Mouse (Mus musculus) right cerebral cortex, postnatal 10 days (tissue): ENCODE data around the gene Rad51ap1.

Experiments used
- DNase-seq, 2 experiments: peaks; one replicate each; pipeline ENCODE4 v3.0.0; 2021; ENCODE audit warnings: low spot score in 2 of 2

Gene Rad51ap1

DNA sequence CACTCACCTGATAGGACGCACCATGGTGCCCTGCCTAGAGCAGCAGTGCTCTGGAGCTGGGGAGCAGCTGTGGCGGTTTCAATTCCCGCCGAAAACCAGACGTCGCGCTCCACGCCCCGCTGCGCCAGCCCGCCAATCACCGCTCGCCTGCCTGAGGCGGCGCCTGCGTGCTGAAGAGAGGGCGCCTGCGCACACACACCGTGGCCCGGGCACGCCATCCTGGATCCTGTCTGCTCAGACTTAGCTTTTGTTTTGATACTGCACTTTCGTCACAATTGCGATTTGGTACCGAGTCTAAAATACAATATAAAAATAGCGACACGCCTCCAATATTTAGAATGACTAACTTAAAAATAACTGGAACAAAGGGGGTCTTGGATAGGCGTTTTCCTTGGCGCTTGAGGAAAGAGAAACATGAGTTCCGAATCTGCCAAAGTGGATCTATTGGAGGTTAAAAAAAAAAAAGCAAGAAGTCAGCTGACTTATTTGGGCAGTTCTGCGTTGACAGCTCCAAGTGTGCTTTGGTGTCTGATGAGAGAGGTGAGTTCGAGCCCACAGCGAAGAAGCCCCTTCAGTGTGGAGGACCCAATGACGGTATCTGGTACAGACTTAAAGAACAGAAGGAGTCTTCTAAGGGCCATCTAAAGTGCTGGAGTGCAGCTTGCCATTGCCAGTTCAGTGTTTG, at the start of gene Rad51ap1, which contains the start of gene D6Wsu163e:
Gene Rad51ap1, minus strand, starts transcription at position 101 of the 685 bp plus-strand sequence.
Gene D6Wsu163e, plus strand, starts transcription at position 476 of the 685 bp plus-strand sequence.
- DNase-seq, result peak; percentile 97

- DNase-seq, result no peak
Measured at GRCm38 (mm10) chr6:126981539-126982234, 42.3 kb upstream of the Rad51ap1 start.

DNA sequence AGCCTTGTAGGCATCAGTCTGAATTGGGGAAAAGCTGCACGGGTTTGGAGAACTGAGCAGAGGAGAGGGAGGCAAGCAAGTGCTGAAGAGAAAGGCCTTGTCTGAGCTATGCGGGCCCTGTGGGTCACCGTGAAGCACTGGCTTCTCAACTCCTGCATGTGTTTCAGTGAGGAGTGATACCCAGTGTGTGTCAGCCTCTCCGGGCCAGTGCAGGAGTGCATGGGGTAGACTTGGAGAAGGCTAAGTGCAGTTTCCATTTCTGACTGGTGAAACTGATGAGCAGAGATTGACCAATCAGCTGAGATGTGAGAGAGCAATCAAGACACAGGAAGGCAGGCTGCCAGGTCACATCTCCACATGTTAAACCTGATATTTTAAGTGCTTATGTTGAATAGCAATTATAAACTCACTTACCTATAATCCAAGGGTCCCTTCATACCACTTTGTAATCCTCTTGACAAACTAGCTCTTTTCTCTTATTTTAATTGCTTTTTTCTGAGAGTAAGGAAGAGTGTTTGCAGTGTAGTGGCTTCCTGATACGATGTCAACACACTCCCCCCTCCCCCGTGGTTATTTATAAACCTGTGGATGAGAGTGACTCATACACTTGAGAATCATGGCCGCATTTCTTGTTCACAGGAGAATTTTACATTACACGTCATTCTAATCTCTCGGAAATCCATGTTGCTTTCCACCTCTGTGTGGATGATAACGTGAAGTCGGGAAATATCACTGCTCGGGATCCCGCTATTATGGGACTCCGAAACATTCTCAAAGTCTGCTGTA, 27.0 kb upstream of the Rad51ap1 start:
- no peak for DNase-seq

- no peak for DNase-seq
Measured at GRCm38 (mm10) chr6:126963426-126963825, 24.0 kb upstream of the Rad51ap1 start.

DNA sequence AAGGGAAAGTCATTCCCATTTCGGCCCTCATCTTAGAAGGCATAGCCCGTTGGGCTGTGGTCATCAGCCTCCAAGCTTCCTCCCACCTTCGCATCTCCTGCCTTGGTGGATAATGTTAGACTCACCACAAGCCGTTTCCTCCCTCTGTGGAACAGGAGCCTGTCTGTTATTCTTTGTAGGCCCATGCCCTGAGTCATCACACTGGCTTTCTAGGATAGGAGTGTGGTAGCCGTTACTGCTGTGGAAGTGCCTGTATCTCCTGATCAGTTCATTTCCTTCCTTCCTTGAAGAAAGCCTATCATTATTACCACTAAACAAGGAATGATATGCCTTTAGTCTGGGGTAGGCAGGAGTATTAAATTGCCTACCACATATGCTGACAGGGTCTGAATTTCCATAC, 23.3 kb upstream of the Rad51ap1 start:
- no peak for DNase-seq

GRCm38 (mm10) chr6:126961371-126962018, 22.1 kb upstream of the Rad51ap1 start:
- no peak for DNase-seq

- peak; percentile 83 to 90 for DNase-seq
Measured at GRCm38 (mm10) chr6:126955734-126956133, 16.3 kb upstream of the Rad51ap1 start.

- DNase-seq, result no peak
Measured at GRCm38 (mm10) chr6:126948336-126948735, 8.9 kb upstream of the Rad51ap1 start.

GRCm38 (mm10) chr6:126940451-126940850, 1.1 kb upstream of the Rad51ap1 start:
- DNase-seq, result no peak

DNA sequence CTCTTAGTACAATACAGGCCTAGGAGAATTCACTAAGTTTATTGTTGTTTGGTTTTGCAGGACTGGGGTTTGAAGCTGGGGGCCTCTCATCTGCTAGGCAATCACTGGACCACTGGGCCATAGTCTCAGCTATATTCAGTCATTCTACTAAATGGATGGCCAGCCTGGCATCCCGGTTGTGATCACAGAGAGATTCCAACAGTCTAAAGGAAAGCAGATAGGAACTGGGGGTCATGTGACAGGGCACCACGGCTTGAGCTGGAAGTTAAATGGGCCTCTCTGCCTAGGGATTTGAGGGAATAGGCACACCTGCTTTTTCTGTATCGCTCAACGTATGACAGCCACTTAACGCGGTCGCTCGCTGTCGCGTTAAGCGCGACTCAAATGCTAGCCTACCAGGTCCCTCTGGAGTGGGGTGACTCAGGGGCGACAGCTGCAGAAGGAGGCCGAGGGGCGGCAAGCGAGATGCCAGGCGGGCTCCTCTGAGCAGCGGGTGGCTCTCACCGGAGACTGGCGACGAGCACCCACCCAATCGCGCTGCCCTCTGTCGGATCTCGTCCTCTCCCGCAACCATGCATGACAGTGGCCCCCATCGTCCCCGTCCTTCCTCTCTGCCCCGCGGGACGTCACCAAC, 417 bp downstream of the Rad51ap1 start:
- no peak for DNase-seq

DNA sequence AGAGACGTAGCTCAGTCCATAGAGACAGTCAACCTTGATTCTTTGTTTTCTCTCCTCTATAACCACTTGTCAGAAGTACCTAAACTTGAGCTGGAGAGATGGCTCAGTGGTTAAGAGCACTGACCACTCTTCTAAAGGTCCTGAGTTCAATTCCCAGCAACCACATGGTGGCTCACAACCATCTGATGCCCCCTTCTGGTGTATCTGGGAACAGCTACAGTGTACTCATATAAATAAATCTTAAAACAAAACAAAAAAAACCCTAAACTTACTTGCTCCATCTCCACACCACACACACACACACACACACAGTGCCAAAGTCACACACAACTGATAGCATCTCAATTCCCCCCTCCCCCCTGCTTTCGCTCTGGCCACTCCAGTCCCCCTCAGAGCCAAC, 1.3 kb downstream of the Rad51ap1 start:
- DNase-seq, result no peak

GRCm38 (mm10) chr6:126932896-126933295, 6.5 kb downstream of the Rad51ap1 start:
- no peak for DNase-seq

GRCm38 (mm10) chr6:126921111-126921881, 18.1 kb downstream of the Rad51ap1 start, which contains the start of gene Dyrk4:
Gene Dyrk4, minus strand, starts transcription at chr6:126921839.
- peak; percentile 49 to 57 for DNase-seq

DNA sequence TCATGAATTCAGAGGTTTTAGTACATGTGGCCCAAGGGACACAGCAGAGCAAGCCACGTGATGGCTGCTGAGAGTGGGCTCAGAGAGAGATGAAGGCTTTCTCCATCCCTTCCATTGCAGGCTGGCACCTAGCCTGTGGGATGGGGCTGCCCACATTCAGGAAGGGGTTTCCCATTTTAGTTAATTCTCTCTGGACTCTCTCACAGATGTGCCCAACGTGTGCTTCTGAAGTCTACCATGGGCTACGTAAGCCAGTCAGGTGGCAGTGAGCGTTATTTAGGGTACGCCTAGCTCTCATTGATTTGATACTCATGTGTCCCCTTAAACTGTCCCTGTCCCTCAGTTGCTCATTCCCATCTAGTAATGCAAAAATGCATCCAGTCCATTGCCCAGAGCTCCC, 24.5 kb downstream of the Rad51ap1 start:
- no peak for DNase-seq

DNA sequence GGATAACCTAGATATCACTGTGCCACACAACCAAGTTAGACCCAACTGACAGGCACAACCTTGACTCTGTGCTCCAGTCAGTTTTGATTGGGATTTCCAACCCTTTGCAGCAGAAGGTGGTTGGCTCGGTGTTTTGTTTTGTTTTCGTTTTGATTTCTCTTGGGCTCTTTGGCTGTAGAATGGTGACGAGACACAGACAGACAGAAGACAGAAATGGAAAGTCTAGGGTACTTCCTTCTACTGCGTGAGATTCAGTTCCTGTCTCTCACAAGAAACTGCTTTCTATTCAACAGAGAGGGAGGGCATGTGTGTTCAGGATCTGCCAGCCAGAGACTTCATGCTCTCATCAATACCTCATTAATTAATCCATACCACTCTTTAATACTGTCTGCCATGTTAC, 28.7 kb downstream of the Rad51ap1 start:
- no peak for DNase-seq

GRCm38 (mm10) chr6:126907876-126908275, 31.5 kb downstream of the Rad51ap1 start:
- no peak for DNase-seq

- DNase-seq, result no peak
Measured at GRCm38 (mm10) chr6:126907378-126907777, 32.0 kb downstream of the Rad51ap1 start.

DNA sequence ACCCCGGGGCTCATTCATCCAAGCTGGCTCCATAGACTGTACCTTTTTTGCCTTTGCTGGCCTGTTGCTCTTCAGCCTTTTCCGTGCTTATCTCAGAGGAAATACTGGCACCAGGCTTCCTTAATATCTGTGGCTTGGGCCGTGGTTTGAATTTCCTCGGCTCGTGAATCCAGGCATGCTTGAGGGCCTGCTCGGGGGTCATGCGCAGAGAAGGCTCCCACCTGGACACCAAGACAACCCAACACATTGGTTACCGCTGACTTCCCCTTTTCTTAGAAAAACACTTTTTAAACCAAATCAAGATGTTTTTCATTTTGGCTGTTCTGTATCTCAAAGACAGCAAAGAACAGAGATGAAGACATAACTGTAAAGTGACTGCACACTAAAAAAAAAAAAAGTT, 62.3 kb downstream of the Rad51ap1 start:
- DNase-seq, result no peak
